Mouse (Mus musculus) adrenal gland, postnatal 10 days (tissue): ENCODE results near the gene Spata25. TPM values are rescaled to one million over a fixed set of nuclear protein-coding genes. Genes with fewer than 3 reads are reported as not detected.
A peak's percentile ranks its signal among the peaks of the same experiment; 100 is the strongest.
"Not testable (repeated sequence)": the region's sequence is repeated elsewhere in the genome, so short reads cannot be mapped to it uniquely, and the experiment has no call there.

ENCODE experiments used
- DNase-seq: peaks from one replicate; pipeline ENCODE4 v3.0.0; 2021; ENCODE audit warnings: mixed read lengths
- long read RNA-seq, 2 experiments: library from polyadenylated mRNA; stranded (forward); transcript quantifications; one replicate each; pipeline ENCODE4 v2.0.0; 2021
- total RNA-seq, 2 experiments: library from RNA; stranded (reverse); gene quantifications; 2 replicates each; pipeline ENCODE4 v1.2.3; 2021

Gene Spata25
- total RNA-seq = not detected
- long read RNA-seq, experiment 1 = 0 reads
- long read RNA-seq, experiment 2 = 0 reads

GRCm38 (mm10) chr2:164828437-164828836 is at the start of gene Spata25:
TSS of gene Spata25 (minus strand) at chr2:164828537.
- no peak for DNase-seq

GRCm38 (mm10) chr2:164877376-164878215 is 49.3 kb upstream of the Spata25 start:
- not testable (repeated sequence) for DNase-seq

GRCm38 (mm10) chr2:164875648-164876047 is 47.3 kb upstream of the Spata25 start:
- not testable (repeated sequence) for DNase-seq

GRCm38 (mm10) chr2:164874239-164874769 is 46.0 kb upstream of the Spata25 start:
- DNase-seq = no peak

GRCm38 (mm10) chr2:164873621-164874020 is 45.3 kb upstream of the Spata25 start:
- DNase-seq = no peak

- no peak for DNase-seq
Measured at GRCm38 (mm10) chr2:164871602-164872303, 43.4 kb upstream of the Spata25 start.

- DNase-seq = no peak
Measured at GRCm38 (mm10) chr2:164868491-164868890, 40.2 kb upstream of the Spata25 start.

GRCm38 (mm10) chr2:164867566-164867965 is 39.2 kb upstream of the Spata25 start:
- no peak for DNase-seq

GRCm38 (mm10) chr2:164866741-164867551 is 38.6 kb upstream of the Spata25 start:
- DNase-seq = peak; percentile 87

GRCm38 (mm10) chr2:164864593-164864992 is 36.3 kb upstream of the Spata25 start:
- no peak for DNase-seq

GRCm38 (mm10) chr2:164863411-164863810 is 35.1 kb upstream of the Spata25 start:
- DNase-seq = not testable (repeated sequence)

- DNase-seq = peak; percentile 86
Measured at GRCm38 (mm10) chr2:164862179-164862861, 34.0 kb upstream of the Spata25 start.

GRCm38 (mm10) chr2:164861094-164861493 is 32.8 kb upstream of the Spata25 start:
- DNase-seq = no peak

- peak; percentile 56 for DNase-seq
Measured at GRCm38 (mm10) chr2:164859640-164860432, 31.5 kb upstream of the Spata25 start.

- no peak for DNase-seq
Measured at GRCm38 (mm10) chr2:164859155-164859554, 30.8 kb upstream of the Spata25 start.

- no peak for DNase-seq
Measured at GRCm38 (mm10) chr2:164857842-164858553, 29.7 kb upstream of the Spata25 start.

- DNase-seq = peak; percentile 53
Measured at GRCm38 (mm10) chr2:164857101-164857821, 28.9 kb upstream of the Spata25 start, which contains the start of gene Pltp. TSS of gene Pltp (minus strand) at chr2:164857711.

GRCm38 (mm10) chr2:164856309-164857100 is 28.2 kb upstream of the Spata25 start:
- peak; percentile 40 for DNase-seq
